Mouse (Mus musculus) kidney, postnatal 4 days (tissue): ENCODE measurements around the gene Stambpl1.

Experiments
- DNase-seq, 2 experiments: peaks; one replicate each; pipeline ENCODE4 v3.0.0; 2021; ENCODE audit warnings: mixed read lengths in 2 of 2

Gene Stambpl1

DNA sequence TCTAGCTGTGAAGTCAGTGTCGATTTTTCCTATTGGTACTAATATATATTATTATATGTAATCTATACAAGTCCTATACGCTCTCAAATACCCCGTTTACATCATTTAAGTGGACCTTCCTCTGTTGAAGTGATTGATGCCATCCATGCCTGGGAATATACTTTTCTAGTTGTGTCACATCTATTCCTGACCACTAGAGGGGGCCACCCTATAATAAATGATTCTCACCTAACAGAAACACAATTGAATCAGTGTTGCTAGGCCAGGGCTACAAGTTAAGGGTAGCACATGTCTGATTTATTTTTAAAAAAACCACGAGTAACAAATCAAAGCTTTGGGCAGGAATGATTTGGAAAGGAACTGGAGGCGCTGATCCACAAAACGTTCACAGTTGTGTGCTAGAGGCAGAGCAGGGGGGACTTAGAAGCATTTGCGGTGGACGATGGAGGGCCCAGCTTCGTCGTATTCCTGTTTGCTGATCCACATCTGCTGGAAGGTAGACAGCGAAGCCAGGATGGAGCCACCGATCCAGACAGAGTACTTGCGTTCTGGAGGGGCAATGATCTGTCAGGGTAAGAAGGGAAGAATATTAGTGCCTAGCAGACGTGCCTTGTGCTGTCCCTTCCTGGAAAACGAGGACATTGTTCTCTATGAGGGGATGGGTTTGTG, 49.4 kb downstream of the Stambpl1 start:
- no peak for DNase-seq

DNA sequence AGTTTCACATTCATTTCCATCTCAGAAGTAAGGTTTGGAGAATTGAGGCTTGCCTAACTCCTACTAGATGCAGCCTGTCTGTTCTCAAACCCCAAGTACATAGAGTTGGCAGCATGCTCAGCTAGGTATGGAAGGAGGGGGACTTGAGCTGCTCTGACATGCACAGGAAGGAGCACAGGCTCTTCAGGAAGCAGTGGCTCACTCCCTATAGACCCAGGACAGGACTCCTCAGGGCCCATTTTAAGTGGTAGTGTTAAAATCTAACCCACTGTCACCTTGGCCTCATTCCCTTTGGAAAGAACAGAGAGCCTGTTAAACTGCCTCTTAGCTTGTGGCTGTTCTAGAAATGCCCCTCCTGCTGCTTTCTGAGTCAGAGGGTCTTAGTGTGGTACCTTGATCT, 50.9 kb downstream of the Stambpl1 start:
- DNase-seq = no peak

GRCm38 (mm10) chr19:34244056-34244455, 52.0 kb downstream of the Stambpl1 start:
- peak; percentile 48 to 61 for DNase-seq

GRCm38 (mm10) chr19:34248558-34248957, 56.5 kb downstream of the Stambpl1 start:
- no peak for DNase-seq

DNA sequence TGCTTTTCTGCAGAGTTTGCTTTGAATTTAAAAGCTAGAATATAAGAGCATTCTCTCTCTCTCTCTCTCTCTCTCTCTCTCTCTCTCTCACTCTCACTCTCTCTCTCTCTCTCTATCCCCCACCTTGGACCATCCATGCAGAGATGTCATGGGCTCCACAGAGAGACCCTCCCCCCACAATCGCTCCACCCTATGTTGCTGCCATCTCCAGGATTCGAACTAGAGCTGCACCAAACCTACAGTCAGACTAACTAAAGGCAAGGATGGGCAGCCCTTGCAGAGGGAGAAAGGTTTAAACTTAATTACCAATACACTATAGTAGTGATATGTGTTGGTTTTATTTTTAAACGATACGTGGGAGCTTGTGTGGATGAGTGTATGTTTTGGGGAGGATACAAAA, 58.6 kb downstream of the Stambpl1 start:
- no peak for DNase-seq

DNA sequence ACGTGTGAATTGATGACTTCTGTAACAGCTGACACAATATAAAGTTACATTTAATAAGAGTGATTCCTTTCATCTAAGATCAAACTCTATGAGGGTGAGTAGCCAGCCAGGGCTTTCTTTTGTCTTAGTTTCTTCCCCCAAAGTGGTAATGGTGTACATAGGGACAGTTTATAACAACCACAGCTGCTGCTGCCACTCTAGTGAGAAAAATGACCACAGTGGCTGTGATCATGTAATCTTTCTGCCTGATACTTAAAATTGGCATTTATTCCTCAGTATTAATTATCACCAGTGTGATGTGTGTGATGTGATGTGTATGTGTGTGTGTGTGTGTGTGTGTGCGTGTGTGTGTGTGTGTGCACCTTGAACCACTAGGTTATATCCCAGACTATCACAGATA, 59.9 kb downstream of the Stambpl1 start:
- no peak for DNase-seq

- DNase-seq = no peak
Measured at GRCm38 (mm10) chr19:34252450-34252849, 60.4 kb downstream of the Stambpl1 start.

GRCm38 (mm10) chr19:34254101-34254879, 62.3 kb downstream of the Stambpl1 start:
- peak; percentile 39 to 62 for DNase-seq

DNA sequence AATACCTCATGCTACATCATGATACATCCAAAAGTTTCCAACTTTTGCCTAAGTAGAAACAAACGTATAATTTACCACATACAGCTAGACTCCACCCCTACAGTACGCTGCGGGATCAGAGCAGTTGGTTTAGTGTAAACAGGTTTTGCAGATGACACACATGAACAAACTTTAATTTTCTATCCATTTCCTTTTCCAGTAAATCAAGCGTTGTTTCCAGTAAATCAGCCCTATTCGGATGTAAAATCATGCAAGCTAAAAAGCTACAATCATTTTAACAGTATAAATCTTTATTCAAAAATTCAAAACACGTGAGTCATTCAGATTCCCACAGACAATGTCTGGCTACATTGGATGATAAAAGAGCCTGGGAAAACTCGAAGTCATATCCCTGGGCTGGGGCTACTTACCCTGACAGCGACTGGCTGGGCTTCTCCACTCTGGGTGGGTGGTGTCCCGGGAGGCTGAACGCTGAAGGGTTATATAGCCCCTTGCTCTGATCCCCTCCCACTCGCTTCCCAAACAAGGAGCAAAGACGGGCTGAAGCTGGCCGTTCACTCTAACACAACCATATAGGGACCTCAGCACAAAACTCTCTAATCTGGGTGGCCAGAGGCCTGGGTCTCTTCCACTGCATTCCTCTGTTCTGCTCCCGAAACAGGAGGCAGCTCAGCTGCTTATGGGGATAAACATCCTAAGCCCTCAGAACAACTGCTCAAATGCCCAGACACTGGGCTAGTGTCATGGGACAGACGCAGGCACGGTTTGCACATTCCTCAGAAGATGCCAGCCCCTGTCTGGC, 63.1 kb downstream of the Stambpl1 start, which contains the start of gene Acta2:
Gene Acta2, minus strand, starts transcription at position 711 of the 802 bp plus-strand sequence.
- DNase-seq = peak; percentile 71 to 79

DNA sequence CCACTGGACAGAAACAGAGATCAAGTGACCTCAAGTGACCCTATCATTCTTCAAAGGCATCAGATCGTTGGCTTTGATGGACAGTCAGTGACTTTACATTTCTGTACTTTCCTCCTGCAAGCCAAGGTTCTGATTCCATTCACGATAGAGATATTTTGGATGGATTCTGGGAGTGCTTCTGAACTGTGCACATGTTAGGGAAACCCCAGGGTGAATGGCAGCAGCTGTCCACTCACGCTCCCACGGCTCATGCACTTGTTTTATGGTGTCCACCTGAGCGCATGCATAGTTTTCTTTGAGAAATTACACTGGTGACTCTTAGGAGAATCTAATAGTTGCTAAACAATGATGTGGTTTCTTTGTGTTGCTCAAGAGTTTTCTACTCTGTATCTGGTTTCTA, 64.1 kb downstream of the Stambpl1 start:
- DNase-seq = no peak

GRCm38 (mm10) chr19:34256936-34257335, 64.9 kb downstream of the Stambpl1 start:
- DNase-seq = no peak

- DNase-seq = no peak
Measured at GRCm38 (mm10) chr19:34262273-34262974, 70.4 kb downstream of the Stambpl1 start.

- DNase-seq = no peak
Measured at GRCm38 (mm10) chr19:34265604-34266193, 73.7 kb downstream of the Stambpl1 start.

- no peak for DNase-seq
Measured at GRCm38 (mm10) chr19:34268991-34269390, 77.0 kb downstream of the Stambpl1 start.

DNA sequence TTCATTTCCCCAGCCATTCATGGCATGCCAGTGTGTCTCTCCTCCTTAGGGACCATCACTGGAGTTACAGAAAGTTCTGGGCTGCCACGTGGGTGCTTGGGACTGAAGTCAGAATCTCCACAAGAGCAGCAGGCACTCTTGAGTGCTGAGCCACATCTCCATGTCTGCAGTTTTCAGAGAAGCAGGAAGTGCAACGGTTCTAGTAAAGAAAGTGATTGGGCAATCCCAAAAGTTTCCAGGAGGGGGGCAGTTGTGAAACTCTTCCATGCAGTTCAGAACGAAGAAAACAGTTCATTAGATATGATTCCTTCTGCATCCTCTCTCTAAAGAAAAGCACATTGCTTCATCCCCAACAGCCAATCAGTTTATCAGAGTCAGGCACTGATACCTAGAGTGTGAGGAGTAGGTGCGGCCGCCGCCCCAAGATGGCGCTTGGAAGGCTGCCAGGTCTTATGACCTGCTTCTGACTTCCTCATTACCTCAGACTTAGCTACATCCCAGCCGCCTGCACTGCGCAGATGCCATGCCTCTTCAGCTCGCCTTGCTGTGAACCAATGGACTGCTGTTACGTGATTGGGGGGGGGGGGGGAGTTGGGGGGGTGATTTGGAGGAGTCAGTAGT, 78.2 kb downstream of the Stambpl1 start:
- DNase-seq = peak in 1 of 2 experiments; percentile 22

- DNase-seq = no peak
Measured at GRCm38 (mm10) chr19:34270824-34271464, 78.9 kb downstream of the Stambpl1 start.

DNA sequence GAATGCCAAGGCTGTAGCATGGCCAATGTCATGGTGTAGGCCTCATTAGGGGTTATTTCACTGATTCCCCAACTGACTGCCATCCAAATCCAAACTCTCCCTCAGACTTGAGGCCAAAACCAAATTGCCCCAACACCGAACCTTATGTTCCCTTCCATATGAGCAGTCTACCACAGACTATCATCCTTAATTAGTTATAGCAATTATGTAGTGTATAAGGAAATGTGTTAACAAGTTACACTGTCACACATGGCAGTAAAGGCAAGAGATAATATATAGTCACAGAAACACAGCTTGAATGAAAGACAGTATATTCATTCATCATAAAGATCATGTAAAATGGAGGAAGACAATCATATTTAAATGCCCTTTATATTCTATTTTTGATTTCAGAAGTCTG, 81.0 kb downstream of the Stambpl1 start:
- no peak for DNase-seq

- DNase-seq = no peak
Measured at GRCm38 (mm10) chr19:34278078-34278477, 86.0 kb downstream of the Stambpl1 start.

- no peak for DNase-seq
Measured at GRCm38 (mm10) chr19:34283614-34284013, 91.6 kb downstream of the Stambpl1 start.

- peak in 1 of 2 experiments; percentile 9 for DNase-seq
Measured at GRCm38 (mm10) chr19:34284383-34284782, 92.4 kb downstream of the Stambpl1 start.

DNA sequence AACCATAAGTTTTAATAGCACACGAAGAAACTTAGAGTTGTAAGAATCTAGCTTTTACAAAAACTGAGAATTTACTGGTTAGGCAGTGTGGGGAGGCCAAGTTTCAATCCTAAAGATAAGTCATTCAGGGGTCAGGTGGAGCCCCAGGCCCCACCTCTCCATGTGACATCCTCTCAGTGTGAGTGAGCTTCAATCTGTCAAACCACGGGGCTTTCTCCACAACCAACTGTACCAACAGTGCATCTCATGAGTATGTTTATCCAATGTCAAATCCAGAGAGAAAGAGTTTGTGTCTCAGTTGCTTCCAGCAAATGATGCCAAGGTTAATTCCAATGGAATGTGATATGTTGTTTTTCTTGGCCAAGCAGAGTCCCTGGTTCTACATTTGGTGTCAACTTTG, 92.8 kb downstream of the Stambpl1 start:
- DNase-seq = no peak
